ENCODE assay signal across 18 mouse cellular contexts in genomic region chr16:90122439-90122838, GRCm38 (mm10). TPM values are rescaled to one million over a fixed set of nuclear protein-coding genes. Genes with fewer than 3 reads are reported as not detected.
DNase-seq lines count a peak whose midpoint lies in the region; ATAC-seq lines count a peak whose summit lies in the region.
"Had no signal": no experiment of that assay in that cellular context is flagged by ENCODE, and none has a peak within 500 bp of the region (broad histone marks: within the 10 kb centered on the region; RNA-seq: fewer than 3 reads in every experiment).

No protein-coding gene starts in this region.

- no peak overlapping the region for H3K4me2 ChIP-seq in embryonic facial prominence, embryonic 14.5 days (ENCODE audit: low read depth, low read length)
- H3K4me2 ChIP-seq: hindbrain, embryonic 13.5 days; neural tube, embryonic 12.5 days had no signal

- 88% methylated on average over 9 of the region's 9 CpGs for WGBS in heart, embryonic 10.5 days
- 65% methylated on average over 9 of the region's 9 CpGs for WGBS in embryonic facial prominence, embryonic 14.5 days

- peaks cover 2% of the 10 kb centered on the region; the same call in 1 of the 2 replicates for H3K36me3 ChIP-seq in heart, embryonic 10.5 days
- H3K36me3 ChIP-seq in embryonic facial prominence, embryonic 14.5 days (ENCODE audit: control insufficient read depth, insufficient read depth, low read length) = no peaks in the 10 kb centered on the region
- H3K36me3 ChIP-seq: neural tube, embryonic 12.5 days had no signal

- H3K27me3 ChIP-seq in heart, embryonic 10.5 days (ENCODE audit: insufficient read depth, poor library complexity, severe bottlenecking) = no peaks in the 10 kb centered on the region
- no peaks in the 10 kb centered on the region for H3K27me3 ChIP-seq in embryonic facial prominence, embryonic 14.5 days (replicated peaks; ENCODE audit: control insufficient read depth, insufficient read depth, low read length)
- H3K27me3 ChIP-seq: hindbrain, embryonic 13.5 days; neural tube, embryonic 12.5 days had no signal

- no peaks in the 10 kb centered on the region for H3K9me3 ChIP-seq in heart, embryonic 10.5 days
- peaks cover 9% of the 10 kb centered on the region for H3K9me3 ChIP-seq in embryonic facial prominence, embryonic 14.5 days (ENCODE audit: control insufficient read depth, low read length)

- ATAC-seq in embryonic facial prominence, embryonic 14.5 days (ENCODE audit: low read depth) = peak; percentile 70; the same call in 1 of the 2 replicates
- peak; percentile 36 for ATAC-seq in megakaryocyte, adult 5-6 weeks (ENCODE audit: poor library complexity, severe bottlenecking)

- peak overlapping the region; percentile 70 for H3K27ac ChIP-seq in heart, embryonic 10.5 days
- no peak overlapping the region for H3K27ac ChIP-seq in embryonic facial prominence, embryonic 14.5 days (replicated peaks; ENCODE audit: low read depth, low read length)
- H3K27ac ChIP-seq: hindbrain, embryonic 13.5 days; liver, embryonic 14.5 days; midbrain, embryonic 10.5 days; neural tube, embryonic 12.5 days had no signal

- peaks cover 53% of the 10 kb centered on the region for H3K4me1 ChIP-seq in heart, embryonic 10.5 days
- peaks cover 8% of the 10 kb centered on the region for H3K4me1 ChIP-seq in embryonic facial prominence, embryonic 14.5 days (ENCODE audit: control insufficient read depth, insufficient read depth, low read length)
- H3K4me1 ChIP-seq: midbrain, embryonic 10.5 days; neural tube, embryonic 12.5 days had no signal

- H3K9ac ChIP-seq in embryonic facial prominence, embryonic 14.5 days (ENCODE audit: low read depth, low read length) = no peak overlapping the region
- H3K9ac ChIP-seq: hindbrain, embryonic 13.5 days; liver, embryonic 14.5 days; neural tube, embryonic 12.5 days had no signal

- no peak overlapping the region for H3K4me3 ChIP-seq in heart, embryonic 10.5 days
- H3K4me3 ChIP-seq in embryonic facial prominence, embryonic 14.5 days (ENCODE audit: low read depth, low read length) = no peak overlapping the region
- H3K4me3 ChIP-seq: hindbrain, embryonic 13.5 days; midbrain, embryonic 10.5 days; neural tube, embryonic 12.5 days had no signal

- no peak for DNase-seq in heart, embryonic 10.5 days (ENCODE audit: low spot score)
- no peak for DNase-seq in heart, adult 8-10 months (ENCODE audit: low spot score)
- DNase-seq in lung, postnatal 36 days = peak; percentile 8
- DNase-seq in lung, postnatal 10 days = no peak
- DNase-seq in embryonic facial prominence, embryonic 14.5 days (ENCODE audit: low spot score) = no peak
- no peak for DNase-seq in right cerebral cortex, adult 2 months (ENCODE audit: low spot score in 2 of 2)
- DNase-seq: adrenal gland, postnatal 36 days; gastrocnemius, postnatal 10 days; kidney, adult 9 months; kidney, postnatal 36 days; layer of hippocampus, adult 9-11 months; lung, postnatal 14 days; right cerebral cortex, postnatal 25 days had no signal

RNA-seq across cellular contexts. Expression of gene Tiam1, which starts 21.1 kb away (rescaled TPM):
- 13.3 and 16.4 TPM in 2 replicates for polyA plus RNA-seq in heart, embryonic 10.5 days (2016; fragmentation: Nextera tagmentation; extraction: Ambion mirVana)
- total RNA-seq in heart, adult 8-10 months (2022) = 1 to 10 TPM; 4.7 to 7.3 (median 6.7) TPM
- polyA plus RNA-seq in embryonic facial prominence, embryonic 14.5 days (2014; fragmentation: Nextera tagmentation; extraction: Ambion mirVana) = 31.0 and 34.6 TPM in 2 replicates
- 61.3 and 80.9 TPM in 2 replicates for total RNA-seq in megakaryocyte, adult 5-6 weeks (2015)
- 60.0 and 74.7 TPM in 2 replicates for total RNA-seq in megakaryocyte, adult 5-6 weeks (2017)

Comparison
In these comparisons a context has a peak if more than half of its experiments do, and no peak if none do; other contexts are left out.
1. RNA of gene Tiam1, which starts 21.1 kb away (total RNA-seq): 60.0 to 80.9 TPM in megakaryocyte, adult 5-6 weeks; 4.7 to 7.3 TPM in heart, adult 8-10 months; every median in the first group is over 4 times any median in the second.